Mouse (Mus musculus) E14TG2a.4 (cell line): Measurements from ENCODE around the gene Rps6ka5.

Experiments used
- CTCF ChIP-seq: conservative IDR thresholded peaks from 2 replicates; pipeline ENCODE4 v1.5.1; 2014; ENCODE audit warnings: low read length
- NANOG ChIP-seq: IDR thresholded peaks from 2 replicates; pipeline ENCODE4 v1.6.1; 2014; ENCODE audit warnings: borderline replicate concordance, low read length, mixed read lengths

GRCm38 (mm10) chr12:100516161-100516838, 210.5 kb downstream of the Rps6ka5 start:
- TF ChIP-seq CTCF = no peak
- TF ChIP-seq NANOG = no peak
